ENCODE assay signal across 8 mouse cellular contexts in genomic region chr6:7660377-7661080, GRCm38 (mm10). TPM values are rescaled to one million over a fixed set of nuclear protein-coding genes. Genes with fewer than 3 reads are reported as not detected.
DNase-seq lines count a peak whose midpoint lies in the region; ATAC-seq and TF ChIP-seq lines count a peak whose summit lies in the region.

No protein-coding gene starts in this region.

- no peaks in the 10 kb centered on the region for H3K9me3 ChIP-seq in kidney, embryonic 15.5 days (replicated peaks)
- H3K9me3 ChIP-seq in G1E (replicated peaks) = no peaks in the 10 kb centered on the region
- no peaks in the 10 kb centered on the region for H3K9me3 ChIP-seq in neural tube, embryonic 13.5 days

- peak; percentile 68 for TF ChIP-seq CTCF in G1E (IDR thresholded peaks at IDR 0.05; ENCODE audit: low read depth, low read length)

- no peak for ATAC-seq in kidney, embryonic 15.5 days (replicated peaks; ENCODE audit: low FRiP score)
- ATAC-seq in G1E (ENCODE audit: extremely low read depth, insufficient number of reproducible peaks, low FRiP score, poor library complexity, severe bottlenecking) = 0 out of 2 replicates have a peak, but pooled peaks have one; percentile 38
- ATAC-seq in neural tube, embryonic 13.5 days (ENCODE audit: low read depth) = peak; percentile 50; the same call in 1 of the 2 replicates
- ATAC-seq in inflammation-experienced regulatory T-cells, adult 6 months = no peak

- H3K9ac ChIP-seq in kidney, embryonic 15.5 days = no peak overlapping the region
- no peak overlapping the region for H3K9ac ChIP-seq in neural tube, embryonic 13.5 days

- H3K4me2 ChIP-seq in kidney, embryonic 15.5 days = no peak overlapping the region
- no peak overlapping the region for H3K4me2 ChIP-seq in neural tube, embryonic 13.5 days

- DNase-seq in kidney, postnatal 14 days = peak; percentile 28
- DNase-seq in G1E (ENCODE audit: low spot score) = no peak
- DNase-seq in brain, embryonic 18.5 days (ENCODE audit: low read depth, low spot score) = peak; percentile 32
- DNase-seq in heart, postnatal 4 days = peak; percentile 14
- DNase-seq in thymus, adult 18-20 months = no peak

- WGBS in kidney, embryonic 15.5 days = 65% methylated on average over 5 of the region's 5 CpGs
- 67% methylated on average over 5 of the region's 5 CpGs for WGBS in neural tube, embryonic 13.5 days

- H3K27me3 ChIP-seq in kidney, embryonic 15.5 days = no peaks in the 10 kb centered on the region
- H3K27me3 ChIP-seq in G1E (ENCODE audit: insufficient read depth, low read length) = no peaks in the 10 kb centered on the region
- H3K27me3 ChIP-seq in neural tube, embryonic 13.5 days = no peaks in the 10 kb centered on the region

- no peak overlapping the region for H3K4me3 ChIP-seq in kidney, embryonic 15.5 days (replicated peaks)
- peak overlapping the region; percentile 64 for H3K4me3 ChIP-seq in G1E (ENCODE audit: low read depth, low read length)
- H3K4me3 ChIP-seq in neural tube, embryonic 13.5 days = no peak overlapping the region

- no peaks in the 10 kb centered on the region for H3K36me3 ChIP-seq in kidney, embryonic 15.5 days
- no peaks in the 10 kb centered on the region for H3K36me3 ChIP-seq in G1E (replicated peaks)
- no peaks in the 10 kb centered on the region for H3K36me3 ChIP-seq in neural tube, embryonic 13.5 days

- no peaks in the 10 kb centered on the region for H3K4me1 ChIP-seq in kidney, embryonic 15.5 days
- peaks cover 23% of the 10 kb centered on the region for H3K4me1 ChIP-seq in G1E (ENCODE audit: insufficient read depth, low read depth, low read length)
- H3K4me1 ChIP-seq in neural tube, embryonic 13.5 days (replicated peaks) = no peaks in the 10 kb centered on the region

- no peak overlapping the region for H3K27ac ChIP-seq in kidney, embryonic 15.5 days
- H3K27ac ChIP-seq in neural tube, embryonic 13.5 days (replicated peaks) = no peak overlapping the region

RNA-seq across cellular contexts. Expression of gene Asns, which starts 32.5 kb away (rescaled TPM):
- polyA plus RNA-seq in kidney, embryonic 15.5 days (2015; fragmentation: Nextera tagmentation; extraction: Ambion mirVana) = 32.8 and 38.1 TPM in 2 replicates
- 2,154 and 2,258 TPM in 2 replicates for total RNA-seq in G1E (2014; fragmentation: Nextera tagmentation)
- 588 and 621 TPM in 2 replicates for total RNA-seq in G1E (2017)
- 100 and 103 TPM in 2 replicates for polyA plus RNA-seq in G1E (2012)
- 1 to 10 TPM; 8.5 to 9.1 TPM for total RNA-seq in heart, postnatal 4 days (2021)
- 83.4 and 102 TPM in 2 replicates for polyA plus RNA-seq in neural tube, embryonic 13.5 days (2015; fragmentation: Nextera tagmentation; extraction: Ambion mirVana)
- polyA plus RNA-seq in inflammation-experienced regulatory T-cells, adult 6 months (2017; shearing (Covaris generic)) = 10 to 100 TPM; 20.9 to 34.7 (median 33.6) TPM

Comparison
In these comparisons a context has a peak if more than half of its experiments do, and no peak if none do; other contexts are left out.
1. DNase-seq: peak in kidney, postnatal 14 days (single experiment), brain, embryonic 18.5 days (single experiment) and heart, postnatal 4 days (single experiment); none in G1E (single experiment) and thymus, adult 18-20 months (0 of 2).
2. ATAC-seq: peak in G1E (single experiment) and neural tube, embryonic 13.5 days (single experiment); none in kidney, embryonic 15.5 days (single experiment) and inflammation-experienced regulatory T-cells, adult 6 months (single experiment).